Mouse (Mus musculus) myocyte (in vitro differentiated cells): Measurements from ENCODE around the gene Sh3pxd2a. TPM values are rescaled to one million over a fixed set of nuclear protein-coding genes. Genes with fewer than 3 reads are reported as not detected.
A peak's percentile ranks its signal among the peaks of the same experiment; 100 is the strongest.

Experiments
- H3K27me3 ChIP-seq: one replicate; pipeline ENCODE4 v1.6.1; 2011; ENCODE audit not compliant: control insufficient read depth, insufficient read depth, insufficient read length
- H3K36me3 ChIP-seq: one replicate; pipeline ENCODE4 v1.6.1; 2011; ENCODE audit not compliant: control insufficient read depth, insufficient read depth
- H3K4me2 ChIP-seq: one replicate; pipeline ENCODE4 v1.6.1; 2011; ENCODE audit warnings: low read depth, control low read depth
- H3K4me3 ChIP-seq: one replicate; pipeline ENCODE4 v1.5.1; 2011; ENCODE audit warnings: mild to moderate bottlenecking, control low read depth, moderate library complexity
- H3K79me2 ChIP-seq: one replicate; pipeline ENCODE4 v1.6.1; 2011; ENCODE audit not compliant: control insufficient read depth, insufficient read depth
- H3ac ChIP-seq: one replicate; pipeline ENCODE4 v1.6.1; 2011; ENCODE audit not compliant: control insufficient read depth, insufficient read length
- CEBPB ChIP-seq: IDR thresholded peaks from 2 replicates; pipeline ENCODE4 v1.6.1; 2011; ENCODE audit warnings: mild to moderate bottlenecking, moderate library complexity; ENCODE audit not compliant: poor library complexity, insufficient read depth, severe bottlenecking
- E2F4 ChIP-seq: IDR thresholded peaks from one replicate; pipeline ENCODE4 v1.6.1; 2011; ENCODE audit warnings: mild to moderate bottlenecking, control low read depth, moderate library complexity; ENCODE audit not compliant: insufficient read depth
- MAX ChIP-seq: IDR thresholded peaks from one replicate; pipeline ENCODE4 v1.6.1; 2011; ENCODE audit warnings: low read depth, mild to moderate bottlenecking, control low read depth
- MYOD1 ChIP-seq, 3 experiments: IDR thresholded peaks; one replicate each; pipeline ENCODE4 v1.6.1; 2011; ENCODE audit warnings: control low read depth in 2 of 3, low read depth in 2 of 3, mild to moderate bottlenecking in 2 of 3, moderate library complexity in 1 of 3; ENCODE audit not compliant: insufficient read length in 2 of 3, control insufficient read depth in 1 of 3
- MYOG ChIP-seq, 3 experiments: IDR thresholded peaks; one replicate each; pipeline ENCODE4 v1.6.1; 2011; ENCODE audit warnings: control low read depth in 2 of 3, low read depth in 2 of 3, mild to moderate bottlenecking in 2 of 3; ENCODE audit not compliant: insufficient read length in 2 of 3, control insufficient read depth in 1 of 3, insufficient read depth in 1 of 3
- POLR2A ChIP-seq: IDR thresholded peaks from one replicate; pipeline ENCODE4 v1.6.1; 2011; ENCODE audit warnings: low read depth, mild to moderate bottlenecking, control low read depth, moderate library complexity; ENCODE audit not compliant: insufficient read length
- POLR2AphosphoS2 ChIP-seq: IDR thresholded peaks from one replicate; pipeline ENCODE4 v1.6.1; 2011; ENCODE audit warnings: low read depth, control low read depth; ENCODE audit not compliant: insufficient read length
- REST ChIP-seq: IDR thresholded peaks from one replicate; pipeline ENCODE4 v1.6.1; 2011; ENCODE audit warnings: mild to moderate bottlenecking, control low read depth, moderate library complexity; ENCODE audit not compliant: insufficient read depth, insufficient read length
- SRF ChIP-seq: IDR thresholded peaks from one replicate; pipeline ENCODE4 v1.6.1; 2011; ENCODE audit warnings: low read depth; ENCODE audit not compliant: control insufficient read depth, insufficient read length
- TCF12 ChIP-seq: IDR thresholded peaks from one replicate; pipeline ENCODE4 v1.6.1; 2011; ENCODE audit warnings: mild to moderate bottlenecking, control low read depth; ENCODE audit not compliant: poor library complexity, insufficient read depth, severe bottlenecking
- TCF3 ChIP-seq: IDR thresholded peaks from one replicate; pipeline ENCODE4 v1.6.1; 2011; ENCODE audit warnings: low read depth, control low read depth; ENCODE audit not compliant: insufficient read length
- USF1 ChIP-seq: IDR thresholded peaks from one replicate; pipeline ENCODE4 v1.6.1; 2011; ENCODE audit warnings: low read depth, mild to moderate bottlenecking, control low read depth, moderate library complexity
- polyA plus RNA-seq: library from polyadenylated mRNA; unstranded; fragments of >200 nt; fragmentation: generic; extraction: Trizol; gene quantifications from one replicate; pipeline ENCODE4 v1.2.1, GENCODE M21; 2012; ENCODE audit warnings: missing spikeins

Sh3pxd2a gene
- polyA plus RNA-seq, 1 experiment: 59.5 TPM

GRCm38 (mm10) chr19:47309824-47310223, 154.4 kb downstream of the Sh3pxd2a start:
- TF ChIP-seq POLR2A (no peak), TCF3 (no peak), REST (no peak), MAX (no peak), E2F4 (no peak), MYOD1 (IDR thresholded peaks at IDR 0.05; ENCODE audit: control insufficient read depth in 1 of 3, insufficient read length in 2 of 3, low read depth in 2 of 3) (no peak), TCF12 (no peak), USF1 (no peak), MYOG (IDR thresholded peaks at IDR 0.05; ENCODE audit: control insufficient read depth in 1 of 3, insufficient read depth in 1 of 3, insufficient read length in 2 of 3, low read depth in 2 of 3) (no peak), SRF (no peak)
- Histone ChIP-seq H3ac (no peak overlapping the region), H3K79me2 (peaks cover 78% of the 10 kb centered on the region), H3K4me2 (no peak overlapping the region), H3K36me3 (peaks cover 16% of the 10 kb centered on the region), H3K27me3 (no peaks in the 10 kb centered on the region), H3K4me3 (no peak overlapping the region)

GRCm38 (mm10) chr19:47306917-47307315, 157.3 kb downstream of the Sh3pxd2a start:
- H3K79me2 ChIP-seq: peaks cover 71% of the 10 kb centered on the region
- no peak overlapping the region for H3K4me3 ChIP-seq
- no peak for TF ChIP-seq TCF3
- no peak for TF ChIP-seq SRF
- TF ChIP-seq E2F4: no peak
- TF ChIP-seq POLR2A: no peak
- TF ChIP-seq TCF12: no peak
- TF ChIP-seq CEBPB: no peak
- no peak for TF ChIP-seq POLR2AphosphoS2
- no peak for TF ChIP-seq USF1
- TF ChIP-seq REST: no peak
- no peak overlapping the region for H3ac ChIP-seq
- peaks cover 16% of the 10 kb centered on the region for H3K36me3 ChIP-seq
- no peak overlapping the region for H3K4me2 ChIP-seq
- H3K27me3 ChIP-seq: no peaks in the 10 kb centered on the region

- H3K27me3 ChIP-seq: no peaks in the 10 kb centered on the region
- no peak overlapping the region for H3K4me3 ChIP-seq
- no peak overlapping the region for H3K4me2 ChIP-seq
- H3ac ChIP-seq: no peak overlapping the region
- peaks cover 16% of the 10 kb centered on the region for H3K36me3 ChIP-seq
- H3K79me2 ChIP-seq: peaks cover 71% of the 10 kb centered on the region
- TF ChIP-seq TCF3: no peak
- no peak for TF ChIP-seq USF1
- TF ChIP-seq CEBPB: no peak
- TF ChIP-seq REST: no peak
- no peak for TF ChIP-seq POLR2AphosphoS2
- no peak for TF ChIP-seq MYOD1 (IDR thresholded peaks at IDR 0.05; ENCODE audit: control insufficient read depth in 1 of 3, insufficient read length in 2 of 3, low read depth in 2 of 3)
- TF ChIP-seq SRF: no peak
- TF ChIP-seq MYOG (IDR thresholded peaks at IDR 0.05; ENCODE audit: control insufficient read depth in 1 of 3, insufficient read depth in 1 of 3, insufficient read length in 2 of 3, low read depth in 2 of 3): no peak
- no peak for TF ChIP-seq TCF12
- TF ChIP-seq POLR2A: no peak
- no peak for TF ChIP-seq MAX
These were observed 157.9 kb downstream of the Sh3pxd2a start for GRCm38 (mm10) chr19:47306128-47306916.

GRCm38 (mm10) chr19:47305401-47305800, 158.8 kb downstream of the Sh3pxd2a start:
- Histone ChIP-seq H3K79me2 (peaks cover 72% of the 10 kb centered on the region), H3K4me3 (no peak overlapping the region), H3K27me3 (no peaks in the 10 kb centered on the region), H3K36me3 (peaks cover 16% of the 10 kb centered on the region), H3K4me2 (no peak overlapping the region), H3ac (no peak overlapping the region)
- TF ChIP-seq POLR2AphosphoS2: peak; percentile 46
- TF ChIP-seq TCF3: no peak
- TF ChIP-seq TCF12: no peak
- TF ChIP-seq POLR2A: peak; percentile 22
- no peak for TF ChIP-seq REST
- no peak for TF ChIP-seq CEBPB

- Histone ChIP-seq H3K36me3 (peaks cover 10% of the 10 kb centered on the region), H3K27me3 (no peaks in the 10 kb centered on the region), H3K79me2 (peaks cover 75% of the 10 kb centered on the region), H3ac (no peak overlapping the region), H3K4me3 (no peak overlapping the region), H3K4me2 (no peak overlapping the region)
- TF ChIP-seq CEBPB (no peak), POLR2AphosphoS2 (peak; percentile 34)
These were observed 159.9 kb downstream of the Sh3pxd2a start for GRCm38 (mm10) chr19:47304170-47304745.
